Comparison of ENCODE assay signal across 8 mouse cellular contexts in the genomic region with DNA sequence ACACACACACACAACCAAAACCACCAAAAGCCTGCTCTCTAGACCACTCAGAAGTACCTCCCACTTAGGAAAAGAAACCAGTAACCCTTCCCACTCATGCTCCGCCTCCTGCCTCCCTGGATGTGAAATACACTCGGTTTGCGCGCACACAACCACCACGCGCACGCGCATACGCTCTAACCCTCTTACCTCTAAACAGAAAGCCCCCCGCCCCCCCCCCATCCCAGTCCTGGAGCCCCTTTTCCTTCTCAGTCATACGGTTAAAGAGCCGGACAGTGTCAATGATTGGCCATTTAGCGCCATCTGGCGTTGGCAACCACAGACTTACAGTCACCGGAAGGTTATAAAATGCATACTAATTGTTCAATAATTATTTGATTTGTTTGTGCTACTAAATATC. TPM values are rescaled to one million over a fixed set of nuclear protein-coding genes. Genes with fewer than 3 reads are reported as not detected.
A peak's percentile ranks its signal among the peaks of the same experiment; 100 is the strongest.
DNase-seq lines count a peak whose midpoint lies in the region; ATAC-seq and TF ChIP-seq lines count a peak whose summit lies in the region.

No protein-coding gene starts in this region.

- TF ChIP-seq EP300 in MEL (IDR thresholded peaks at IDR 0.05; ENCODE audit: low read depth in 1 of 2, low read length in 2 of 2): no peak

- peak overlapping the region; percentile 72 for H3K4me3 ChIP-seq in heart, embryonic 10.5 days
- H3K4me3 ChIP-seq in MEL (ENCODE audit: control insufficient read depth in 1 of 2, insufficient read depth in 1 of 2, low read depth in 2 of 2, low read length in 2 of 2): peak overlapping the region; percentile 56 to 68
- H3K4me3 ChIP-seq in embryonic facial prominence, embryonic 10.5 days: peak overlapping the region; percentile 69
- peak overlapping the region; percentile 61 for H3K4me3 ChIP-seq in hindbrain, embryonic 10.5 days
- H3K4me3 ChIP-seq in midbrain, embryonic 15.5 days: peak overlapping the region; percentile 43

- DNase-seq in heart, embryonic 10.5 days (ENCODE audit: low spot score): no peak
- DNase-seq in heart, adult 9 months (ENCODE audit: low spot score in 2 of 2): no peak
- DNase-seq in MEL (ENCODE audit: low read depth, low spot score) (peak; percentile 82), liver (peak; percentile 77)
- DNase-seq in embryonic facial prominence, embryonic 10.5 days (ENCODE audit: low spot score): peak; percentile 94
- peak; percentile 85 for DNase-seq in hindbrain, embryonic 10.5 days (ENCODE audit: low spot score)
- DNase-seq in frontal cortex, postnatal 25 days (ENCODE audit: low spot score in 2 of 2): no peak

- peak; percentile 67 for TF ChIP-seq RAD21 in MEL (IDR thresholded peaks at IDR 0.05; ENCODE audit: low read depth, low read length)

- H3K36me3 ChIP-seq in heart, embryonic 10.5 days: no peaks in the 10 kb centered on the region
- no peaks in the 10 kb centered on the region for H3K36me3 ChIP-seq in MEL (ENCODE audit: control insufficient read depth in 1 of 2, insufficient read depth in 2 of 2, low read length in 2 of 2)
- no peaks in the 10 kb centered on the region for H3K36me3 ChIP-seq in embryonic facial prominence, embryonic 10.5 days (replicated peaks)
- H3K36me3 ChIP-seq in hindbrain, embryonic 10.5 days: no peaks in the 10 kb centered on the region
- no peaks in the 10 kb centered on the region for H3K36me3 ChIP-seq in midbrain, embryonic 15.5 days (replicated peaks)

- H3K4me1 ChIP-seq in heart, embryonic 10.5 days: peaks cover 46% of the 10 kb centered on the region
- H3K4me1 ChIP-seq in MEL (ENCODE audit: control insufficient read depth in 1 of 2, insufficient read depth in 2 of 2, low read length in 2 of 2): peaks cover 5 to 26% of the 10 kb centered on the region in 2 experiments
- H3K4me1 ChIP-seq in embryonic facial prominence, embryonic 10.5 days: peaks cover 53% of the 10 kb centered on the region
- H3K4me1 ChIP-seq in hindbrain, embryonic 10.5 days (replicated peaks): peaks cover 50% of the 10 kb centered on the region
- H3K4me1 ChIP-seq in midbrain, embryonic 15.5 days: peaks cover 31% of the 10 kb centered on the region

- 0 out of 2 replicates have a peak overlapping the region, but pooled peaks have one; percentile 86 for H3K27ac ChIP-seq in heart, embryonic 10.5 days
- peak overlapping the region; percentile 43; the same call in 1 of the 2 replicates for H3K27ac ChIP-seq in MEL (ENCODE audit: control insufficient read depth, low read depth, low read length)
- H3K27ac ChIP-seq in embryonic facial prominence, embryonic 10.5 days (replicated peaks): peak overlapping the region; percentile 93
- peak overlapping the region; percentile 90 for H3K27ac ChIP-seq in hindbrain, embryonic 10.5 days
- no peak overlapping the region for H3K27ac ChIP-seq in midbrain, embryonic 15.5 days

- TF ChIP-seq POLR2A in MEL (IDR thresholded peaks at IDR 0.05; ENCODE audit: control insufficient read depth in 1 of 2, insufficient read depth in 1 of 2, low read depth in 1 of 2, low read length in 2 of 2, poor library complexity in 1 of 2): no peak

- ATAC-seq in midbrain, embryonic 15.5 days (replicated peaks): no peak

- 2% methylated on average over 15 of the region's 15 CpGs for WGBS in heart, embryonic 10.5 days
- 1% methylated on average over 15 of the region's 15 CpGs for WGBS in embryonic facial prominence, embryonic 10.5 days
- WGBS in hindbrain, embryonic 10.5 days: under 1% methylated on average over 15 of the region's 15 CpGs
- 1% methylated on average over 15 of the region's 15 CpGs for WGBS in midbrain, embryonic 15.5 days

- H3K4me2 ChIP-seq in midbrain, embryonic 15.5 days: peak overlapping the region; percentile 83

- TF ChIP-seq CTCF in MEL (IDR thresholded peaks at IDR 0.05 in 2 of 3, conservative IDR thresholded peaks at IDR 0.05 in 1 of 3; ENCODE audit: control insufficient read depth in 1 of 3, insufficient read depth in 1 of 3, low read depth in 2 of 3, low read length in 3 of 3, poor library complexity in 1 of 3, severe bottlenecking in 1 of 3): peak; percentile 44 to 77 (median 75)

- peaks cover 2% of the 10 kb centered on the region; the same call in 1 of the 2 replicates for H3K79me2 ChIP-seq in MEL (ENCODE audit: control insufficient read depth, insufficient read depth, low read length, poor library complexity)

- peaks cover 43% of the 10 kb centered on the region for H3K27me3 ChIP-seq in heart, embryonic 10.5 days (ENCODE audit: insufficient read depth, poor library complexity, severe bottlenecking)
- H3K27me3 ChIP-seq in MEL (ENCODE audit: control insufficient read depth in 1 of 2, insufficient read depth in 2 of 2, low read length in 2 of 2): no peaks in the 10 kb centered on the region
- H3K27me3 ChIP-seq in embryonic facial prominence, embryonic 10.5 days (replicated peaks; ENCODE audit: low read depth, poor library complexity, severe bottlenecking): peaks cover 43% of the 10 kb centered on the region
- H3K27me3 ChIP-seq in hindbrain, embryonic 10.5 days (ENCODE audit: insufficient read depth, poor library complexity, severe bottlenecking): peaks cover 50% of the 10 kb centered on the region
- peaks cover 28% of the 10 kb centered on the region for H3K27me3 ChIP-seq in midbrain, embryonic 15.5 days (replicated peaks)

- peak overlapping the region; percentile 27 for H3K9ac ChIP-seq in MEL (ENCODE audit: control insufficient read depth, low read depth, low read length, poor library complexity, severe bottlenecking)
- H3K9ac ChIP-seq in midbrain, embryonic 15.5 days: no peak overlapping the region

- H3K9me3 ChIP-seq in heart, embryonic 10.5 days: no peaks in the 10 kb centered on the region
- H3K9me3 ChIP-seq in MEL (replicated peaks; ENCODE audit: insufficient read depth, low read length): no peaks in the 10 kb centered on the region
- H3K9me3 ChIP-seq in embryonic facial prominence, embryonic 10.5 days: no peaks in the 10 kb centered on the region
- H3K9me3 ChIP-seq in hindbrain, embryonic 10.5 days: no peaks in the 10 kb centered on the region
- H3K9me3 ChIP-seq in midbrain, embryonic 15.5 days: no peaks in the 10 kb centered on the region

TF ChIP-seq in MEL, 35 proteins besides CTCF, POLR2A, EP300 and RAD21 (continues in another document):
- no peak for TF ChIP-seq ZNF384 (IDR thresholded peaks at IDR 0.05; ENCODE audit: low read depth, low read length)
- peak; percentile 82 for TF ChIP-seq SMC3 (IDR thresholded peaks at IDR 0.05; ENCODE audit: low read depth, low read length)
- peak; percentile 68 for TF ChIP-seq NRF1 (IDR thresholded peaks at IDR 0.05; ENCODE audit: insufficient read depth, low read depth, low read length, poor library complexity, severe bottlenecking)

RNA-seq across cellular contexts. Expression of a gene that starts 5.2 kb away (rescaled TPM):
- 19.0 and 43.4 TPM in 2 replicates for polyA plus RNA-seq in heart, embryonic 10.5 days (2016; fragmentation: Nextera tagmentation; extraction: Ambion mirVana)
- total RNA-seq in MEL (2012; rRNA removed): 0.23 and 0.27 TPM in 2 replicates
- under 1 TPM in 1 of 2 experiments, not detected in 1; 0.86 TPM for polyA plus RNA-seq in MEL (2012; ENCODE audit: insufficient read depth in 1 of 2, insufficient read length in 2 of 2, low read depth in 1 of 2, low replicate concordance in 2 of 2, missing spikeins in 1 of 2)
- polyA plus RNA-seq in embryonic facial prominence, embryonic 10.5 days (2016; fragmentation: Nextera tagmentation; extraction: Ambion mirVana): 32.3 and 37.0 TPM in 2 replicates
- polyA plus RNA-seq in hindbrain, embryonic 10.5 days (2016; fragmentation: Nextera tagmentation; extraction: Ambion mirVana): 26.9 and 39.1 TPM in 2 replicates
- polyA plus RNA-seq in midbrain, embryonic 15.5 days (2015; fragmentation: Nextera tagmentation; extraction: Ambion mirVana): 19.7 and 24.2 TPM in 2 replicates

RNA-seq across cellular contexts. Expression of a gene that starts 12.3 kb away (rescaled TPM):
- 6.4 and 7.6 TPM in 2 replicates for polyA plus RNA-seq in heart, embryonic 10.5 days (2016; fragmentation: Nextera tagmentation; extraction: Ambion mirVana)
- 0.29 TPM in 1 of 2 replicates, not detected in the other for total RNA-seq in MEL (2012; rRNA removed)
- under 1 TPM in 1 of 2 experiments, not detected in 1; 0.63 TPM for polyA plus RNA-seq in MEL (2012; ENCODE audit: insufficient read depth in 1 of 2, insufficient read length in 2 of 2, low read depth in 1 of 2, low replicate concordance in 2 of 2, missing spikeins in 1 of 2)
- 1.4 and 1.9 TPM in 2 replicates for polyA plus RNA-seq in embryonic facial prominence, embryonic 10.5 days (2016; fragmentation: Nextera tagmentation; extraction: Ambion mirVana)
- 1.5 and 1.8 TPM in 2 replicates for polyA plus RNA-seq in hindbrain, embryonic 10.5 days (2016; fragmentation: Nextera tagmentation; extraction: Ambion mirVana)
- 20.3 and 21.2 TPM in 2 replicates for polyA plus RNA-seq in midbrain, embryonic 15.5 days (2015; fragmentation: Nextera tagmentation; extraction: Ambion mirVana)

RNA-seq across cellular contexts. Expression of a gene that starts 15.3 kb away (rescaled TPM):
- 94.9 and 104 TPM in 2 replicates for polyA plus RNA-seq in heart, embryonic 10.5 days (2016; fragmentation: Nextera tagmentation; extraction: Ambion mirVana)
- total RNA-seq in MEL (2012; rRNA removed): 57.5 and 64.3 TPM in 2 replicates
- polyA plus RNA-seq in MEL (2012; ENCODE audit: insufficient read depth in 1 of 2, insufficient read length in 2 of 2, low read depth in 1 of 2, low replicate concordance in 2 of 2, missing spikeins in 1 of 2): 10 to 100 TPM in 1 of 2 experiments, not detected in 1; 54.0 TPM
- 70.5 and 73.4 TPM in 2 replicates for polyA plus RNA-seq in embryonic facial prominence, embryonic 10.5 days (2016; fragmentation: Nextera tagmentation; extraction: Ambion mirVana)
- 87.1 and 92.0 TPM in 2 replicates for polyA plus RNA-seq in hindbrain, embryonic 10.5 days (2016; fragmentation: Nextera tagmentation; extraction: Ambion mirVana)
- polyA plus RNA-seq in midbrain, embryonic 15.5 days (2015; fragmentation: Nextera tagmentation; extraction: Ambion mirVana): 43.4 and 55.8 TPM in 2 replicates

RNA-seq across cellular contexts. Expression of a gene that starts 22.7 kb away (rescaled TPM):
- polyA plus RNA-seq in heart, embryonic 10.5 days (2016; fragmentation: Nextera tagmentation; extraction: Ambion mirVana): 4.0 and 5.3 TPM in 2 replicates
- 0.33 and 0.42 TPM in 2 replicates for total RNA-seq in MEL (2012; rRNA removed)
- 1 to 10 TPM in 1 of 2 experiments, not detected in 1; 1.3 TPM for polyA plus RNA-seq in MEL (2012; ENCODE audit: insufficient read depth in 1 of 2, insufficient read length in 2 of 2, low read depth in 1 of 2, low replicate concordance in 2 of 2, missing spikeins in 1 of 2)
- polyA plus RNA-seq in embryonic facial prominence, embryonic 10.5 days (2016; fragmentation: Nextera tagmentation; extraction: Ambion mirVana): 2.4 and 3.2 TPM in 2 replicates
- 2.3 and 3.0 TPM in 2 replicates for polyA plus RNA-seq in hindbrain, embryonic 10.5 days (2016; fragmentation: Nextera tagmentation; extraction: Ambion mirVana)
- 0.91 and 1.6 TPM in 2 replicates for polyA plus RNA-seq in midbrain, embryonic 15.5 days (2015; fragmentation: Nextera tagmentation; extraction: Ambion mirVana)

RNA-seq across cellular contexts. Expression of a gene that starts 25.3 kb away (rescaled TPM):
- 4.6 and 12.7 TPM in 2 replicates for polyA plus RNA-seq in heart, embryonic 10.5 days (2016; fragmentation: Nextera tagmentation; extraction: Ambion mirVana)
- 0.65 and 1.0 TPM in 2 replicates for total RNA-seq in MEL (2012; rRNA removed)
- 1 to 10 TPM in 1 of 2 experiments, not detected in 1; 2.7 TPM for polyA plus RNA-seq in MEL (2012; ENCODE audit: insufficient read depth in 1 of 2, insufficient read length in 2 of 2, low read depth in 1 of 2, low replicate concordance in 2 of 2, missing spikeins in 1 of 2)
- polyA plus RNA-seq in embryonic facial prominence, embryonic 10.5 days (2016; fragmentation: Nextera tagmentation; extraction: Ambion mirVana): 28.4 and 31.7 TPM in 2 replicates
- 42.1 and 115 TPM in 2 replicates for polyA plus RNA-seq in hindbrain, embryonic 10.5 days (2016; fragmentation: Nextera tagmentation; extraction: Ambion mirVana)
- polyA plus RNA-seq in midbrain, embryonic 15.5 days (2015; fragmentation: Nextera tagmentation; extraction: Ambion mirVana): 480 and 492 TPM in 2 replicates

Comparison
In these comparisons a context has a peak if more than half of its experiments do, and no peak if none do; other contexts are left out.
1. DNase-seq: peak in MEL (single experiment), embryonic facial prominence, embryonic 10.5 days (single experiment), hindbrain, embryonic 10.5 days (single experiment) and liver (single experiment); none in heart, embryonic 10.5 days (single experiment), heart, adult 9 months (0 of 2) and frontal cortex, postnatal 25 days (0 of 2).
2. RNA of a gene that starts 5.2 kb away (polyA plus RNA-seq): 19.0 to 43.4 TPM in heart, embryonic 10.5 days, 26.9 to 39.1 TPM in hindbrain, embryonic 10.5 days, 32.3 to 37.0 TPM in embryonic facial prominence, embryonic 10.5 days and 19.7 to 24.2 TPM in midbrain, embryonic 15.5 days; 0.86 TPM in MEL; every median in the first group is over 10 times any median in the second.
3. Peak in every context shown above with its lines, with median percentiles within 50 percentile points of each other: H3K4me3 ChIP-seq.